Mouse (Mus musculus) olfactory bulb, adult 2 months (tissue): ENCODE data around the gene Slc20a1.

ENCODE experiments used
- CTCF ChIP-seq: fragments of 200-500 bp; IDR thresholded peaks from 2 replicates; pipeline ENCODE4 v1.5.1; 2012; ENCODE audit warnings: low read depth, mild to moderate bottlenecking, low read length, moderate library complexity; ENCODE audit not compliant: insufficient read depth
- POLR2A ChIP-seq: fragments of 200-500 bp; IDR thresholded peaks from 2 replicates; pipeline ENCODE4 v1.6.1; 2012; ENCODE audit warnings: mild to moderate bottlenecking, low read depth, low read length, moderate library complexity; ENCODE audit not compliant: insufficient read depth

DNA sequence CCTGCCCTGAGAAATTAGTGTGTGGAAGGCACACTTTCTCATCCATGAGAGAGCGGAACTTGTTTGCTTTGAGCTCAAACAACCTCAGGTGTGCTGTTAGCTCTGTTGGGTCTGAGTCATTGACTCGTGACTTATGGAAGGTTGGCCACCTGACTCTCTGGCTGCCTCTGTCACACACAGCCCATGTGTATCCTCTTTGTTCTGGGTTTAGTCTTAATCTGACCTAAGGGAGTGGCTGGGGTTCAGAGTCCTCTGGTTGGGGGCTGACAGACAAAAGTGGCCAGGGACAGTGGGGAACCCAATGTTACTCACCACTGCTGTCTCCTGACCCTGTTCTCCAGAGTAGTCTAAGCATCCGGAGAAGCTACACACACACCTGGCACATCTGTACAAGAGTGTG is 59.5 kb downstream of the Slc20a1 start:
- TF ChIP-seq POLR2A (no peak), CTCF (no peak)
